Mouse (Mus musculus) lung, postnatal 0 days (tissue): ENCODE results near the gene Rab11fip4. TPM values are rescaled to one million over a fixed set of nuclear protein-coding genes. Genes with fewer than 3 reads are reported as not detected.

Experiments
- ATAC-seq: fragments of 200-750 bp; cut with Nextera tagmentation; 2 replicates; pipeline ENCODE4 v1.8.0; 2017; ENCODE audit warnings: moderate library complexity
- DNase-seq: peaks from one replicate; pipeline ENCODE4 v3.0.0-alpha.2; 2016; ENCODE audit warnings: low spot score
- H3K27ac ChIP-seq: fragments of 300-500 bp; sonication (generic); 2 replicates; pipeline ENCODE4 v1.5.1; 2014; ENCODE audit warnings: antibody characterized with exemption, mild to moderate bottlenecking, low read length, mixed read lengths
- H3K27me3 ChIP-seq: fragments of 300-500 bp; sonication (generic); replicated peaks from 2 replicates; pipeline ENCODE4 v1.6.1; 2014; ENCODE audit warnings: low read length, mixed read lengths; ENCODE audit not compliant: insufficient read depth
- H3K36me3 ChIP-seq: fragments of 300-500 bp; sonication (generic); 2 replicates; pipeline ENCODE4 v1.6.1; 2014; ENCODE audit warnings: low read length, mixed read lengths; ENCODE audit not compliant: insufficient read depth
- H3K4me1 ChIP-seq: fragments of 300-500 bp; sonication (generic); 2 replicates; pipeline ENCODE4 v1.6.1; 2014; ENCODE audit warnings: antibody characterized with exemption, low read depth, low read length, mixed read lengths; ENCODE audit not compliant: insufficient read depth
- H3K4me2 ChIP-seq: fragments of 300-500 bp; sonication (generic); replicated peaks from 2 replicates; pipeline ENCODE4 v1.6.1; 2014; ENCODE audit warnings: low read depth, mild to moderate bottlenecking, low read length, moderate library complexity, mixed read lengths
- H3K4me3 ChIP-seq: fragments of 300-500 bp; sonication (generic); 2 replicates; pipeline ENCODE4 v1.5.1; 2014; ENCODE audit warnings: low read depth, low read length
- H3K9ac ChIP-seq: fragments of 300-500 bp; sonication (generic); replicated peaks from 2 replicates; pipeline ENCODE4 v1.6.1; 2014; ENCODE audit warnings: low read depth, mild to moderate bottlenecking
- H3K9me3 ChIP-seq: fragments of 300-500 bp; sonication (generic); 2 replicates; pipeline ENCODE4 v1.6.1; 2016; ENCODE audit warnings: low read length, mixed read lengths
- CTCF ChIP-seq: IDR thresholded peaks from 2 replicates; pipeline ENCODE4 v1.5.1; 2016; ENCODE audit warnings: antibody characterized with exemption, mild to moderate bottlenecking
- EP300 ChIP-seq: IDR thresholded peaks from 2 replicates; pipeline ENCODE4 v1.6.1; 2016; ENCODE audit warnings: antibody characterized with exemption, mild to moderate bottlenecking, control low read depth
- WGBS: fragments of 180-500 bp; shearing (Covaris S2); extraction: QIAGEN DNeasy Blood & Tissue Kit; methylation state at CpG from one replicate; pipeline ENCODE4 v1.1.7; 2014; 5-methylcytosine and 5-hydroxymethylcytosine counted together
- polyA plus RNA-seq: library from polyadenylated mRNA; unstranded; fragments of >200 nt; fragmentation: Nextera tagmentation; extraction: Ambion mirVana; gene quantifications from 2 replicates; pipeline ENCODE4 v1.2.1, GENCODE M21; 2015

Gene Rab11fip4
- polyA plus RNA-seq, 1 experiment from 2014 or later = 0.74 TPM

- no peak overlapping the region for H3K9ac ChIP-seq
- no peak overlapping the region for H3K27ac ChIP-seq
- TF ChIP-seq CTCF = peak; percentile 88
- no peak for TF ChIP-seq EP300
- H3K4me3 ChIP-seq = no peak overlapping the region
- ATAC-seq (peak; percentile 49), DNase-seq (peak; percentile 56)
- H3K27me3 ChIP-seq = no peaks in the 10 kb centered on the region
- H3K4me1 ChIP-seq = no peaks in the 10 kb centered on the region
- no peak overlapping the region for H3K4me2 ChIP-seq
- no peaks in the 10 kb centered on the region for H3K9me3 ChIP-seq
- 19% methylated on average over 4 of the region's 4 CpGs for WGBS
- no peaks in the 10 kb centered on the region for H3K36me3 ChIP-seq
Measured at GRCm38 (mm10) chr11:79624801-79625302, 33.8 kb downstream of the Rab11fip4 start.

DNA sequence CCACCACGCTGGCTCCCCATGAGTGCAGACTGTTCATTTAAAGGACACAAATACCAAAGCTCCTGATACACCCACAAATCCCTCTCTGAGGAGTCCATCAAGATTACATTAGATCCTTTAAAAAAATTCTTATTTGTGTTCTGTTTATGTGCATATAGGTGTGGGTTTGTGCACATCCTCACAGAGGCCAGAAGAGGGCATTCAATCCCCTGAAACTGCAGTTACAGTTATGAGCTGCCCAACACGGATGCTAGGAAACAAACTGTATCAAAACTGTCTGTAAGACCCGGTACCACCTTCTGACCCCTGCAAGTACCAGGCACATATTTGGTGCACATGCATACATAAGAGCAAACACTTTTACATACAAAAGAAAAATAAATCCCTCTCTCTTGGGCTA lies 37.7 kb downstream of the Rab11fip4 start:
- Histone ChIP-seq H3K9me3 (no peaks in the 10 kb centered on the region), H3K4me1 (no peaks in the 10 kb centered on the region), H3K27me3 (no peaks in the 10 kb centered on the region), H3K4me2 (no peak overlapping the region), H3K36me3 (no peaks in the 10 kb centered on the region), H3K9ac (no peak overlapping the region), H3K4me3 (no peak overlapping the region), H3K27ac (no peak overlapping the region)
- 60% methylated on average over 3 of the region's 3 CpGs for WGBS
- TF ChIP-seq CTCF (peak; percentile 55), EP300 (no peak)
- DNase-seq (peak; percentile 25), ATAC-seq (no peak)

GRCm38 (mm10) chr11:79629752-79630374 lies 38.9 kb downstream of the Rab11fip4 start:
- no peak overlapping the region for H3K4me3 ChIP-seq
- no peak for DNase-seq
- TF ChIP-seq CTCF (no peak), EP300 (no peak)
- no peak overlapping the region for H3K4me2 ChIP-seq
- H3K9ac ChIP-seq = no peak overlapping the region
- H3K27me3 ChIP-seq = no peaks in the 10 kb centered on the region
- H3K4me1 ChIP-seq = no peaks in the 10 kb centered on the region
- H3K27ac ChIP-seq = no peak overlapping the region
- H3K9me3 ChIP-seq = no peaks in the 10 kb centered on the region
- no peak for ATAC-seq
- WGBS = 80% methylated on average over 6 of the region's 7 CpGs
- no peaks in the 10 kb centered on the region for H3K36me3 ChIP-seq

DNA sequence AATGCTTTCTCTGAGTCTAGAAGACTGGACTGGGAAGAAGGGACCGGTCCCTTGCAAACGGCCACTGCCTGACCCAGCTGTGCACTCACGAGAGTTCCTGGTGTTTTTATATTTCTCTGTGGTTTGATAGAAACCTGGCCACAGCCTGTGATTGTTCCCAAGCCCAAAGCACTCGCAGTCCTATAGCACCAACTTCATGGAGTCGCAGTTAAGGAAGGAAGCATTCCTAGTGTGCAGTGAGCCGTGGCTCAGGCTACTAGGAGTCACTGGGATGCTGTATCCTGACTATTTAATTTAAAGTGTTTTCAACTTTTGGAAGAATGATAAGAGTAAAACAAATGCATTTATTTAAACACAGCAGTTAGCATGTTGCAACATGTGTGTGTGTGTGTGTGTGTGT lies 39.5 kb downstream of the Rab11fip4 start:
- no peaks in the 10 kb centered on the region for H3K27me3 ChIP-seq
- H3K4me1 ChIP-seq = no peaks in the 10 kb centered on the region
- 65% methylated on average over 6 of the region's 6 CpGs for WGBS
- ATAC-seq (no peak), DNase-seq (no peak)
- no peaks in the 10 kb centered on the region for H3K36me3 ChIP-seq
- no peak overlapping the region for H3K27ac ChIP-seq
- H3K4me3 ChIP-seq = no peak overlapping the region
- H3K4me2 ChIP-seq = no peak overlapping the region
- no peak for TF ChIP-seq EP300
- TF ChIP-seq CTCF = no peak
- no peak overlapping the region for H3K9ac ChIP-seq
- H3K9me3 ChIP-seq = no peaks in the 10 kb centered on the region

- no peak overlapping the region for H3K9ac ChIP-seq
- H3K27ac ChIP-seq = no peak overlapping the region
- H3K27me3 ChIP-seq = no peaks in the 10 kb centered on the region
- H3K4me3 ChIP-seq = no peak overlapping the region
- ATAC-seq (peak; percentile 86), DNase-seq (peak; percentile 55)
- WGBS = 48% methylated on average over 8 of the region's 8 CpGs
- H3K4me2 ChIP-seq = no peak overlapping the region
- TF ChIP-seq CTCF (no peak), EP300 (peak; percentile 56; the same call in 1 of the 2 replicates)
- no peaks in the 10 kb centered on the region for H3K4me1 ChIP-seq
- H3K9me3 ChIP-seq = no peaks in the 10 kb centered on the region
- no peaks in the 10 kb centered on the region for H3K36me3 ChIP-seq
Measured at GRCm38 (mm10) chr11:79633366-79633765, 42.4 kb downstream of the Rab11fip4 start.

GRCm38 (mm10) chr11:79635661-79636449 lies 44.8 kb downstream of the Rab11fip4 start:
- DNase-seq (no peak), ATAC-seq (no peak)
- TF ChIP-seq CTCF = peak; percentile 40
- no peak for TF ChIP-seq EP300
- no peaks in the 10 kb centered on the region for H3K36me3 ChIP-seq
- H3K27ac ChIP-seq = no peak overlapping the region
- WGBS = 72% methylated on average over 6 of the region's 6 CpGs
- no peaks in the 10 kb centered on the region for H3K9me3 ChIP-seq
- H3K27me3 ChIP-seq = no peaks in the 10 kb centered on the region
- no peak overlapping the region for H3K9ac ChIP-seq
- H3K4me1 ChIP-seq = no peaks in the 10 kb centered on the region
- no peak overlapping the region for H3K4me2 ChIP-seq
- no peak overlapping the region for H3K4me3 ChIP-seq
